Mouse (Mus musculus) limb, embryonic 14.5 days (tissue): ENCODE results near the gene Lpar4. TPM values are rescaled to one million over a fixed set of nuclear protein-coding genes. Genes with fewer than 3 reads are reported as not detected.

Experiments used
- ATAC-seq: fragments of 200-750 bp; cut with Nextera tagmentation; 2 replicates; pipeline ENCODE4 v1.8.0; 2017; ENCODE audit warnings: low read depth, moderate number of reproducible peaks, moderate TSS enrichment; ENCODE audit not compliant: low FRiP score
- DNase-seq: peaks from one replicate; pipeline ENCODE4 v3.0.0-alpha.2; 2015; ENCODE audit warnings: low spot score
- H3K27ac ChIP-seq: fragments of 300-500 bp; sonication (generic); replicated peaks from 2 replicates; pipeline ENCODE4 v1.5.1; 2014; ENCODE audit warnings: low read depth, mild to moderate bottlenecking, low read length, moderate library complexity, mixed read lengths
- H3K27me3 ChIP-seq: fragments of 300-500 bp; sonication (generic); 2 replicates; pipeline ENCODE4 v1.6.1; 2014; ENCODE audit warnings: low read length, mixed read lengths; ENCODE audit not compliant: control insufficient read depth, insufficient read depth
- H3K36me3 ChIP-seq: fragments of 300-500 bp; sonication (generic); 2 replicates; pipeline ENCODE4 v1.6.1; 2014; ENCODE audit warnings: mild to moderate bottlenecking, low read length, moderate library complexity, mixed read lengths; ENCODE audit not compliant: control insufficient read depth, insufficient read depth
- H3K4me1 ChIP-seq: fragments of 300-500 bp; sonication (generic); 2 replicates; pipeline ENCODE4 v1.6.1; 2014; ENCODE audit warnings: antibody characterized with exemption, low read length, mixed read lengths; ENCODE audit not compliant: control insufficient read depth, insufficient read depth
- H3K4me2 ChIP-seq: fragments of 300-500 bp; sonication (generic); replicated peaks from 2 replicates; pipeline ENCODE4 v1.6.1; 2014; ENCODE audit warnings: low read depth, mild to moderate bottlenecking, low read length, moderate library complexity; ENCODE audit not compliant: severe bottlenecking
- H3K4me3 ChIP-seq: fragments of 300-500 bp; sonication (generic); replicated peaks from 2 replicates; pipeline ENCODE4 v1.5.1; 2014; ENCODE audit warnings: low read length
- H3K9ac ChIP-seq: fragments of 300-500 bp; sonication (generic); 2 replicates; pipeline ENCODE4 v1.6.1; 2014; ENCODE audit warnings: mild to moderate bottlenecking, low read depth, low read length, moderate library complexity; ENCODE audit not compliant: severe bottlenecking
- H3K9me3 ChIP-seq: fragments of 300-500 bp; sonication (generic); 2 replicates; pipeline ENCODE4 v1.6.1; 2016; ENCODE audit warnings: low read length; ENCODE audit not compliant: control insufficient read depth
- POLR2A ChIP-seq: fragments of 200-500 bp; IDR thresholded peaks from 2 replicates; pipeline ENCODE4 v1.8.0; 2012; ENCODE audit warnings: inconsistent platforms, mild to moderate bottlenecking, moderate library complexity, borderline replicate concordance; ENCODE audit not compliant: insufficient read depth, insufficient read length; ENCODE audit errors: extremely low read depth
- WGBS: fragments of 180-500 bp; shearing (Covaris S2); extraction: QIAGEN DNeasy Blood & Tissue Kit; methylation state at CpG from one replicate; pipeline ENCODE4 v1.1.7; 2014; 5-methylcytosine and 5-hydroxymethylcytosine counted together
- polyA plus RNA-seq, 2 experiments: library from polyadenylated mRNA; depleted of rRNA in 1 of 2; stranded (reverse) in 1 of 2; unstranded in 1 of 2; fragments of >200 nt; fragmentation: Nextera tagmentation in 1 of 2; extraction: Ambion mirVana in 1 of 2; gene quantifications; 2 replicates each; pipeline versions ENCODE4 v1.2.1 to v1.2.3; 2012 to 2014

Gene Lpar4
- polyA plus RNA-seq (2012; rRNA removed) (19.4 and 24.6 TPM in 2 replicates), polyA plus RNA-seq (2014; fragmentation: Nextera tagmentation; extraction: Ambion mirVana) (41.6 and 46.1 TPM in 2 replicates)

DNA sequence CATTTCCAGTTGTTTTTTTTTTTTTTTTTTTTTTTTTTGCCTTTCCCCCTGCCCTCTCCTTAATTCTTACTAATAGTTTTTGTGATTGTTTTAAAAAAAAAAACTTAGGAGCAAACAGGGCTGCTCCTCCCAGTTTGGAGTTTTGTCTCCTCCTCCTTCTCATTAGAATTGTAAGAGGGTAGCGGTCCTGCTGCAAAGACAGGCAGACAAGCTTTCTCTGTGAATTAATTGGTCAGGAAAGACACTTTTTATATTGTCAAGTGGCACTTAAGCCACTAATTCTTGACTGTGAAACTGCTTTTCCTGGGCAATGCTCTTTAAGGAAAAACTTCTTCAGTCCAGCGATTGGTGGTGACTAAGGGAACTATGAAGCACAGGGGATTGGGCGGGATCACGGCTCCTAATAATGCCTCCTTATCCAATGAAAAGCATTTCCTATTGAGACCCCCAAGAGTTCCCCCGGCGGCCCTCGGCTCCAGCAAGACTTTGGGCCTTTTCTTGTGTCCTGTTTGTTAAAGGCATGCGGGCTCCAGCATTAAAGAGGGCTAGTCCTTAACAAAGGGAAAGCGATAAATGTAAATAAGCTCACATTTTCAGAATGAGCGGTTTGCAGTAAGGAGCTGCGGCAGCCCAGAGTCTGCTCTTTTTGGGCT lies at the start of gene Lpar4:
Lpar4 (plus strand) TSS at position 451 of the 653 bp plus-strand sequence.
- ATAC-seq (peak; percentile 91), DNase-seq (peak; percentile 89)
- peak within 1 kb of the TSS; percentile 44 for H3K4me3 ChIP-seq
- peak within 1 kb of the TSS; percentile 69 for H3K9ac ChIP-seq
- no peaks in the 10 kb centered on the region for H3K27me3 ChIP-seq
- no peaks in the 10 kb centered on the region for H3K4me1 ChIP-seq
- 20% methylated on average over 11 of the region's 11 CpGs for WGBS
- peak within 1 kb of the TSS; percentile 86 for H3K27ac ChIP-seq
- H3K36me3 ChIP-seq = 0 out of 2 replicates have a peak, but pooled peaks cover 2% of the 10 kb centered on the region
- no peaks in the 10 kb centered on the region for H3K9me3 ChIP-seq
- H3K4me2 ChIP-seq = peak within 1 kb of the TSS; percentile 45
- TF ChIP-seq POLR2A = no peak; the same call in 1 of the 2 replicates

- no peaks in the 10 kb centered on the region for H3K9me3 ChIP-seq
- no peak for DNase-seq
- H3K4me3 ChIP-seq = no peak overlapping the region
- no peak for ATAC-seq
- peak overlapping the region; percentile 52 for H3K27ac ChIP-seq
- TF ChIP-seq POLR2A = no peak
- 46% methylated on average over 3 of the region's 3 CpGs for WGBS
- H3K4me2 ChIP-seq = no peak overlapping the region
- H3K4me1 ChIP-seq = no peaks in the 10 kb centered on the region
- H3K27me3 ChIP-seq = no peaks in the 10 kb centered on the region
- H3K9ac ChIP-seq = no peak overlapping the region
- H3K36me3 ChIP-seq = no peaks in the 10 kb centered on the region
Observed at GRCm38 (mm10) chrX:106871426-106871825, 49.0 kb upstream of the Lpar4 start.

DNA sequence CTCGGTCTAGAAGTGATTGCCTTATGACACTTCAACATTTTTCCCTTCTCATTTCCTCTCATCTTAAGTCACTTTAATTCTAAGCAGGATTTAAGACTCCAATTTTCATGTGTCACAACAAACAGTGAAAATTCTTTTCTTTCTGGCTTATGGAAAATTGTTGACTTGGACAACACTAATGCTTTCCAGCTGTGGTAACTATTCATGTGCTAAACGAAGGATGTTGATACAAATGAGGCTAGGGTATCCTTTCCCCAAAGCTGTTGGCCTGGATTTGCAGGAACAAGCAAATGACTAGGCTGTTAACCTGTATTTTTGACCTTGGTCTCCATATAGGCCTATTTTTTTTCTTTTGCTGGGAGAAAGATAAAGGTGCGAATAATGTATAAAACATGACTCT lies 48.5 kb upstream of the Lpar4 start:
- H3K9ac ChIP-seq = no peak overlapping the region
- no peaks in the 10 kb centered on the region for H3K27me3 ChIP-seq
- no peak overlapping the region for H3K4me3 ChIP-seq
- DNase-seq (peak; percentile 53), ATAC-seq (peak; percentile 79)
- H3K4me1 ChIP-seq = no peaks in the 10 kb centered on the region
- peak overlapping the region; percentile 52; the same call in 1 of the 2 replicates for H3K27ac ChIP-seq
- H3K36me3 ChIP-seq = no peaks in the 10 kb centered on the region
- no peak overlapping the region for H3K4me2 ChIP-seq
- H3K9me3 ChIP-seq = no peaks in the 10 kb centered on the region
- WGBS = 37% methylated on average over 3 of the region's 3 CpGs
- no peak for TF ChIP-seq POLR2A

GRCm38 (mm10) chrX:106872315-106872714 lies 48.1 kb upstream of the Lpar4 start:
- TF ChIP-seq POLR2A = no peak
- no peaks in the 10 kb centered on the region for H3K27me3 ChIP-seq
- H3K4me1 ChIP-seq = no peaks in the 10 kb centered on the region
- WGBS = 44% methylated on average over 4 of the region's 4 CpGs
- H3K4me3 ChIP-seq = no peak overlapping the region
- no peak overlapping the region for H3K9ac ChIP-seq
- DNase-seq (peak; percentile 55), ATAC-seq (peak; percentile 91)
- no peak overlapping the region for H3K4me2 ChIP-seq
- no peaks in the 10 kb centered on the region for H3K36me3 ChIP-seq
- H3K27ac ChIP-seq = 0 out of 2 replicates have a peak overlapping the region, but pooled peaks have one; percentile 19
- H3K9me3 ChIP-seq = no peaks in the 10 kb centered on the region

DNA sequence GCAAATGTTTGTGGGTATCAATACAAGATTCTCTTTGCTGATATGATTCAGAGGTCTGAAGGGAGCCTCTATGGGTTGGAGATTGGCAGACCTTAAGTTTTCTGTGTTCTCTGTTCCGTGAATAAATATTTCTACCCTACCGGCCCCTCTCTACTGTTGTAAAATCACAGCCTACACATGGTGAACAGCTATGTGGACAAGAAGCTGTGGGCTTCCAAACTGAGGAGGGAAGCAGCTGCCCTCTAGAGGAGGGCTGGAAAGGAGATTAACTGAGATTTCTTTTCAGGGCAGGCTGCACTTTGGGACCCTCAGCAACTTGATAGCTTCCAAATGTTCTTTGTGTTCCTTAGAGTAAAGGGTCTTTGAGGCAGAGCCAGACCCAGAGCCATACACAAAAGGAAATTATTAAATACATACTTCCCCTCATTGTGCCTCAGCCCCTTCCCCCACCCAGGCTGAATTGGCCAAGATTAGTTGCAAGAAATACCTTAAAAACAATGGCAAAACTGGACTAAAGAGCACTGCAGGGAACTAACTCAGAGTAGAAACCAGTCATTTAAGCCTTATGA lies 22.6 kb upstream of the Lpar4 start:
- peak; percentile 80 for ATAC-seq
- 0 out of 2 replicates have a peak, but pooled peaks cover 3% of the 10 kb centered on the region for H3K4me1 ChIP-seq
- H3K27me3 ChIP-seq = no peaks in the 10 kb centered on the region
- H3K4me2 ChIP-seq = no peak overlapping the region
- peak; percentile 77 for DNase-seq
- no peak overlapping the region for H3K9ac ChIP-seq
- WGBS = 23% methylated on average over 2 of the region's 2 CpGs
- no peak overlapping the region for H3K4me3 ChIP-seq
- no peak for TF ChIP-seq POLR2A
- no peaks in the 10 kb centered on the region for H3K9me3 ChIP-seq
- peak overlapping the region; percentile 55; the same call in 1 of the 2 replicates for H3K27ac ChIP-seq
- H3K36me3 ChIP-seq = no peaks in the 10 kb centered on the region
